Mouse (Mus musculus) limb, embryonic 14.5 days (tissue): Measurements from ENCODE around the gene Tmem178b. TPM values are rescaled to one million over a fixed set of nuclear protein-coding genes. Genes with fewer than 3 reads are reported as not detected.

ENCODE experiments used
- ATAC-seq: fragments of 200-750 bp; cut with Nextera tagmentation; 2 replicates; pipeline ENCODE4 v1.8.0; 2017; ENCODE audit warnings: low read depth, moderate number of reproducible peaks, moderate TSS enrichment; ENCODE audit not compliant: low FRiP score
- DNase-seq: peaks from one replicate; pipeline ENCODE4 v3.0.0-alpha.2; 2015; ENCODE audit warnings: low spot score
- H3K27ac ChIP-seq: fragments of 300-500 bp; sonication (generic); replicated peaks from 2 replicates; pipeline ENCODE4 v1.5.1; 2014; ENCODE audit warnings: low read depth, mild to moderate bottlenecking, low read length, moderate library complexity, mixed read lengths
- H3K27me3 ChIP-seq: fragments of 300-500 bp; sonication (generic); 2 replicates; pipeline ENCODE4 v1.6.1; 2014; ENCODE audit warnings: low read length, mixed read lengths; ENCODE audit not compliant: control insufficient read depth, insufficient read depth
- H3K36me3 ChIP-seq: fragments of 300-500 bp; sonication (generic); 2 replicates; pipeline ENCODE4 v1.6.1; 2014; ENCODE audit warnings: mild to moderate bottlenecking, low read length, moderate library complexity, mixed read lengths; ENCODE audit not compliant: control insufficient read depth, insufficient read depth
- H3K4me1 ChIP-seq: fragments of 300-500 bp; sonication (generic); 2 replicates; pipeline ENCODE4 v1.6.1; 2014; ENCODE audit warnings: antibody characterized with exemption, low read length, mixed read lengths; ENCODE audit not compliant: control insufficient read depth, insufficient read depth
- H3K4me2 ChIP-seq: fragments of 300-500 bp; sonication (generic); replicated peaks from 2 replicates; pipeline ENCODE4 v1.6.1; 2014; ENCODE audit warnings: low read depth, mild to moderate bottlenecking, low read length, moderate library complexity; ENCODE audit not compliant: severe bottlenecking
- H3K4me3 ChIP-seq: fragments of 300-500 bp; sonication (generic); replicated peaks from 2 replicates; pipeline ENCODE4 v1.5.1; 2014; ENCODE audit warnings: low read length
- H3K9ac ChIP-seq: fragments of 300-500 bp; sonication (generic); 2 replicates; pipeline ENCODE4 v1.6.1; 2014; ENCODE audit warnings: mild to moderate bottlenecking, low read depth, low read length, moderate library complexity; ENCODE audit not compliant: severe bottlenecking
- H3K9me3 ChIP-seq: fragments of 300-500 bp; sonication (generic); 2 replicates; pipeline ENCODE4 v1.6.1; 2016; ENCODE audit warnings: low read length; ENCODE audit not compliant: control insufficient read depth
- POLR2A ChIP-seq: fragments of 200-500 bp; IDR thresholded peaks from 2 replicates; pipeline ENCODE4 v1.8.0; 2012; ENCODE audit warnings: inconsistent platforms, mild to moderate bottlenecking, moderate library complexity, borderline replicate concordance; ENCODE audit not compliant: insufficient read depth, insufficient read length; ENCODE audit errors: extremely low read depth
- WGBS: fragments of 180-500 bp; shearing (Covaris S2); extraction: QIAGEN DNeasy Blood & Tissue Kit; methylation state at CpG from one replicate; pipeline ENCODE4 v1.1.7; 2014; 5-methylcytosine and 5-hydroxymethylcytosine counted together
- polyA plus RNA-seq, 2 experiments: library from polyadenylated mRNA; depleted of rRNA in 1 of 2; stranded (reverse) in 1 of 2; unstranded in 1 of 2; fragments of >200 nt; fragmentation: Nextera tagmentation in 1 of 2; extraction: Ambion mirVana in 1 of 2; gene quantifications; 2 replicates each; pipeline versions ENCODE4 v1.2.1 to v1.2.3; 2012 to 2014

Tmem178b gene
- polyA plus RNA-seq (2012; rRNA removed): 2.3 and 2.4 TPM in 2 replicates
- 1.2 TPM in 2 replicates for polyA plus RNA-seq (2014; fragmentation: Nextera tagmentation; extraction: Ambion mirVana)

DNA sequence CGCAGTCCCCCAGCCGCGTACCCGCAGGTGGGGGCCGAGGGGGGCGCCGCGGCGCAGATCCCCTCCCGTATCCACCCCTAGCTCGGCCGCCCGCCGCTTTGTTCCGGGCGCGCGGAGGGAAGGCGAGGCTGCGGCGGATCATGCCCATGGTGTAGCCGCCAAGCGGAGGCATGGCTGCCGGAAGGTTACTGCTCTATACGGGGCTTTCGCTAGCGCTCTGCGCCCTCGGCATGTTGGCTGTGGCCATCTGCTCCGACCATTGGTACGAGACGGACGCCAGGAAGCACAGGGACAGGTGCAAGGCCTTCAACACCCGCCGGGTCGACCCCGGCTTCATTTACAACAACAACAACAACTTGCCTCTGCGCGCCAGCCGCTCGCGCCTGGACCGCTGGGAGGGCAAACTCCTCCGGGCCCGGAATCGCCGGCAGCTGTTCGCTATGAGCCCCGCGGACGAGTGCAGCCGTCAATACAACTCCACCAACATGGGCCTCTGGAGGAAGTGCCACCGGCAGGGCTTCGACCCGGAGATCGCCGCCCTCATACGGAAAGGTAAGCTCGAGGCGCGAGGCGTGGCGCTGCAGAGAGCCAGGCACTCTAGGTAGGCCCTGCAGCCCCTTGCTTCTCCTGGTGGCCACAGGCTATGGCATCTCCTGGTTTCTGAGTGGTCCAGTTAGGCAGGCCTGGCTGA lies at the start of gene Tmem178b:
Gene Tmem178b, plus strand, starts transcription at position 371 of the 691 bp plus-strand sequence.
- H3K27me3 ChIP-seq: peaks cover 55% of the 10 kb centered on the region
- H3K4me2 ChIP-seq: peak within 1 kb of the TSS; percentile 99
- H3K27ac ChIP-seq: no peak within 1 kb of the TSS
- H3K9me3 ChIP-seq: no peaks in the 10 kb centered on the region
- DNase-seq: peak; percentile 7
- 2% methylated on average over 62 of the region's 63 CpGs for WGBS
- peak within 1 kb of the TSS; percentile 34 for H3K9ac ChIP-seq
- no peak for TF ChIP-seq POLR2A
- H3K36me3 ChIP-seq: no peaks in the 10 kb centered on the region
- H3K4me1 ChIP-seq: peaks cover 10% of the 10 kb centered on the region
- H3K4me3 ChIP-seq: peak within 1 kb of the TSS; percentile 53
- ATAC-seq: 0 out of 2 replicates have a peak, but pooled peaks have one; percentile 20

DNA sequence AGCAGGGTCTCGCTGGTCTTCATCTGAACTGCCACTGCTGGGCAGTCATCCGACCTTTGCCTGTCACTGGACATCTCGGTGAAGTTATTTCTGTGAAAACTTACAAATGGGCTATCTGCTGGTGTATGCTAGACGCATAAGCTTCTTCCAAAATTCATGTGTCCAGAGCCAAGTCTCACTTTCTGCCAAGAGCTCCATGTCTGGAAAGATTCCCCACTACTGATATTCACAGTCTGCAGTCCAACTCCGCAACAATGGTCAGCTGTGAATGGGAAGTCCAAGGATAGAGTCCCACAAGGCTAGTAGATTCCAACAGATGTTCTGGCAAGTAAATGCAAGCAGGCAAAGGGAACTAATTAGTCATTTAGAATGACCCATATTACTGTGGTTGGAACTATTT lies 44.3 kb upstream of the Tmem178b start:
- TF ChIP-seq POLR2A: no peak
- Histone ChIP-seq H3K36me3 (no peaks in the 10 kb centered on the region), H3K4me2 (no peak overlapping the region), H3K27me3 (no peaks in the 10 kb centered on the region), H3K4me1 (no peaks in the 10 kb centered on the region), H3K27ac (no peak overlapping the region), H3K9me3 (no peaks in the 10 kb centered on the region), H3K9ac (no peak overlapping the region), H3K4me3 (no peak overlapping the region)
- no peak for DNase-seq
- 85% methylated on average over 5 of the region's 5 CpGs for WGBS
- no peak for ATAC-seq

DNA sequence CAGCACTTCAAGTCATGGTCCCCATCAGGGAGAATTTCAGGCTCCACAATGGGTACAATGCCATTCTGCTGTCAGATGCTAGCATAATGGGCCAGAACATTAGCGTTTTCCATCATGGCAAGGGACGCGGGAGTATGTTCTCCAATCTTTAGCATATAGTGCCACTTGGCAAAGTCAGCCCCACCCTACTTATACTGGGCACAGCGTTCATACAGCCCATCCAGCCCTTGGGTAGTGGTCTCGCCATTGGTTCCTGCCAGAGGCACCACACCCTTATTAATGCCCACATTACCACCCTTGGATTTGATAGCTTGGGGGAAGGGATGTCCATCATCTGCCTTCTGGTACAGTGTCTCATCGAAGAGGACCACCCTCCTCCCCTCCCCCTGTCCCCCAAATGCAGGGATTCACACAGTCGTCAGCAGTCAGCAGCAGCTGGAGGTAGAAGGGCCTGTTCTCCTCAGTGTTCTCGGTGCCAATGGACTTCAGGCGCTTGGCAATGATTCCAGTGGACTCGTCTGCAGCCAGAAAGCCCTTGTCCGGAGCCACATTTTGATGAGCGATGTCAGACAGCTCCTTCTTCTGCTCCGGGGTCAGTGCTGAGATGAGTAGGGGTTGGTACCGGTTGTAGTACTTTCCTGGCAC lies 29.3 kb upstream of the Tmem178b start:
- Histone ChIP-seq H3K4me1 (no peaks in the 10 kb centered on the region), H3K27me3 (no peaks in the 10 kb centered on the region), H3K9ac (no peak overlapping the region), H3K4me3 (no peak overlapping the region), H3K9me3 (no peaks in the 10 kb centered on the region), H3K36me3 (no peaks in the 10 kb centered on the region), H3K4me2 (no peak overlapping the region), H3K27ac (no peak overlapping the region)
- TF ChIP-seq POLR2A: no peak
- no peak for ATAC-seq
- no peak for DNase-seq
- 88% methylated on average over 14 of the region's 14 CpGs for WGBS

DNA sequence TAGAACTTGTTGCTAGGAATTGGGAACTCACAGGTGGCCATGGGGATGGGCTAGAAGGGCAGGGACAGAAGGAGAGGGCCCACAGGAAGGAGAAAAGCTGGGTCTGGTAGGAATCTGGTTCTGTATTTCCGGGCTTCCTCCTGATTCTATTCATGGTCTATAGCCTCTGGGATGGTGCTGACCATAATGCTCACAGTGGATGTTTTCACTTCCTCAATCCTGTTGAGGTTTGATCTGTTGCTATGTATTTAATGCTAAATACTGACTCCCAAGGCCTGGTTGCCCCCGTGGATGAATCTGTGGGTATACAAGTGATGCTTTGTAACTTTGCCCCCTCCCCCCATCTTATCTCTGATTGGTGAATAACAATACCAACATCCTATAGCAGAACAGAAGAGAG lies 25.5 kb upstream of the Tmem178b start:
- TF ChIP-seq POLR2A: no peak
- ATAC-seq: no peak
- Histone ChIP-seq H3K36me3 (no peaks in the 10 kb centered on the region), H3K27me3 (no peaks in the 10 kb centered on the region), H3K9ac (no peak overlapping the region), H3K9me3 (no peaks in the 10 kb centered on the region), H3K4me1 (no peaks in the 10 kb centered on the region), H3K27ac (no peak overlapping the region), H3K4me2 (no peak overlapping the region), H3K4me3 (no peak overlapping the region)
- DNase-seq: no peak
- WGBS: 81% methylated on average over 2 of the region's 2 CpGs

DNA sequence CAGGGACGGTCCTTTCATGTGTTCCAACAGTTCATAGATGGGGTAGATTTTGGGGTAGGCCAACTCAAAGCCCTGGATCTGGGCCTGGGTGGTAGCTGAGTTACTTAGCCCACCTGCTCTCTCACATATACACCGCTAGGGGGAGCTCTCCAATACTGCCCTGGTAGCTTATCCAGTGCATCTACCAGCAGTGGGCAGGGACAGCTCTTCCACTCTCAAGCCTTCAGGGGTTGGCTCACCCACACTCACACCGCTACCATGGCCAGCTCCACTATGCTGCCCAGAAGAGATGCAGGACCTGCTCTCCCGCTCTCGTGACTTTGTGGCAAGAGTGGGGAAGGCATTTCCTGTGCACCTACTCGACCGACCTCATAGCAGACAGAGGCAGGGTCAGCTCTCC lies 24.3 kb upstream of the Tmem178b start:
- ATAC-seq (no peak), DNase-seq (peak; percentile 6)
- Histone ChIP-seq H3K4me2 (no peak overlapping the region), H3K9me3 (no peaks in the 10 kb centered on the region), H3K9ac (no peak overlapping the region), H3K27me3 (no peaks in the 10 kb centered on the region), H3K4me3 (no peak overlapping the region), H3K36me3 (no peaks in the 10 kb centered on the region), H3K4me1 (no peaks in the 10 kb centered on the region), H3K27ac (no peak overlapping the region)
- TF ChIP-seq POLR2A: no peak
- WGBS: 41% methylated on average over 7 of the region's 7 CpGs
